Mouse (Mus musculus): ENCODE results near the gene Txlnb. TPM values are rescaled to one million over a fixed set of nuclear protein-coding genes. Genes with fewer than 3 reads are reported as not detected.

The Txlnb gene
- total and polyA plus RNA-seq, 3 experiments, result 102 to 403 (median 312) TPM

GRCm38 (mm10) chr10:17844781-17845537 lies 48.9 kb downstream of the Txlnb start:
- H3K36me3 ChIP-seq (ENCODE audit: control insufficient read depth, insufficient read depth, low read length), result no peaks in the 10 kb centered on the region; the same call in 1 of the 2 replicates
- H3K79me2 ChIP-seq (replicated peaks; ENCODE audit: control insufficient read depth, insufficient read depth, low read length), result no peaks in the 10 kb centered on the region
- no peak for TF ChIP-seq POLR2A (IDR thresholded peaks at IDR 0.05; ENCODE audit: insufficient read depth, low read depth, low read length)
- no peak for TF ChIP-seq EP300 (IDR thresholded peaks at IDR 0.05; ENCODE audit: insufficient read depth, low read depth, low read length)
- no peak for TF ChIP-seq CTCF (IDR thresholded peaks at IDR 0.05)
- no peak for DNase-seq
- no peaks in the 10 kb centered on the region for H3K4me1 ChIP-seq (ENCODE audit: control insufficient read depth, insufficient read depth, low read length)
- H3K27ac ChIP-seq, result no peak overlapping the region
- intact Hi-C loops (cut with DNase I), result no loop called here
- no peak overlapping the region for H3K9ac ChIP-seq (ENCODE audit: low read depth, low read length)
- 48% methylated on average over 4 of the region's 4 CpGs for WGBS
- H3K27me3 ChIP-seq (ENCODE audit: control insufficient read depth, insufficient read depth, low read length), result no peaks in the 10 kb centered on the region
- H3K4me3 ChIP-seq, result no peak overlapping the region

DNA sequence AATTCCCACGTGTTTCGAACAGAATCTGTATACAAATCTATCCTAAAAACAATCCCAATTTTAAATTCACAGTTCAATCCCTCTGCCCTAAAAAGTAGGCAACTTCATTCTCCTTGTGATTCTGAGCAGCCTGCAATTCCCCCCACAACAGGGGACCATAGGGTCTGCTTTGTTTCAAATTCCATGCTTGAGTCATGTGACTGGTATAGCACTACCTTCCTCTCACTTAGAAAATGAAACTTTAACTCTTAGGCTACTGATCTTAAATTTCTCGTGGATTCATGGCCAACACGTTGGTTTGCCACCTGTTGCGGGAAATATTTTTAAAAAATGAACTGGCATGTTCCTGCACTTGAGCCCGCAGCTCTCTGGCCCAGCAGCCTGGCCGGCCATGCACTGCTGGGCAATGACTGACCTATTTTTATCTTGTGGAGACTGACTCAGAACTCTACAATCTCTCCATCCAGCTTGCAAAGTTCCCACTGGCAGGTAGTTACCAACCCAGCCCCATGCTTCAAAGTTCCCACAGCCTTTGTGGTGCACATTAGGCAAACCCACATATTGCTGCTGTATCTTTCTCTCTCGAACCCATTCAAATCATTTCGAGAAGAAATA lies 61.7 kb downstream of the Txlnb start:
- intact Hi-C loops (cut with DNase I), result no loop called here
- no peaks in the 10 kb centered on the region for H3K27me3 ChIP-seq (ENCODE audit: control insufficient read depth, insufficient read depth, low read length)
- DNase-seq, result no peak
- no peak overlapping the region for H3K9ac ChIP-seq (ENCODE audit: low read depth, low read length)
- 72% methylated on average over 9 of the region's 9 CpGs for WGBS
- no peaks in the 10 kb centered on the region for H3K79me2 ChIP-seq (replicated peaks; ENCODE audit: control insufficient read depth, insufficient read depth, low read length)
- no peak overlapping the region for H3K27ac ChIP-seq
- no peaks in the 10 kb centered on the region for H3K4me1 ChIP-seq (ENCODE audit: control insufficient read depth, insufficient read depth, low read length)
- no peaks in the 10 kb centered on the region for H3K36me3 ChIP-seq (ENCODE audit: control insufficient read depth, insufficient read depth, low read length)
- TF ChIP-seq EP300 (IDR thresholded peaks at IDR 0.05; ENCODE audit: insufficient read depth, low read depth, low read length), result no peak
- no peak for TF ChIP-seq POLR2A (IDR thresholded peaks at IDR 0.05; ENCODE audit: insufficient read depth, low read depth, low read length)
- TF ChIP-seq CTCF (IDR thresholded peaks at IDR 0.05), result no peak
- no peak overlapping the region for H3K4me3 ChIP-seq

- Histone ChIP-seq H3K27me3 (ENCODE audit: control insufficient read depth, insufficient read depth, low read length) (no peaks in the 10 kb centered on the region), H3K79me2 (replicated peaks; ENCODE audit: control insufficient read depth, insufficient read depth, low read length) (no peaks in the 10 kb centered on the region), H3K27ac (no peak overlapping the region), H3K4me1 (ENCODE audit: control insufficient read depth, insufficient read depth, low read length) (no peaks in the 10 kb centered on the region), H3K9ac (ENCODE audit: low read depth, low read length) (no peak overlapping the region), H3K36me3 (ENCODE audit: control insufficient read depth, insufficient read depth, low read length) (no peaks in the 10 kb centered on the region), H3K4me3 (no peak overlapping the region)
- 65% methylated on average over 6 of the region's 6 CpGs for WGBS
- intact Hi-C loops (cut with DNase I), result no loop called here
- no peak for TF ChIP-seq EP300 (IDR thresholded peaks at IDR 0.05; ENCODE audit: insufficient read depth, low read depth, low read length)
- no peak for TF ChIP-seq CTCF (IDR thresholded peaks at IDR 0.05)
- no peak for TF ChIP-seq POLR2A (IDR thresholded peaks at IDR 0.05; ENCODE audit: insufficient read depth, low read depth, low read length)
- DNase-seq, result no peak
Observed at GRCm38 (mm10) chr10:17860701-17861480, 64.9 kb downstream of the Txlnb start.

DNA sequence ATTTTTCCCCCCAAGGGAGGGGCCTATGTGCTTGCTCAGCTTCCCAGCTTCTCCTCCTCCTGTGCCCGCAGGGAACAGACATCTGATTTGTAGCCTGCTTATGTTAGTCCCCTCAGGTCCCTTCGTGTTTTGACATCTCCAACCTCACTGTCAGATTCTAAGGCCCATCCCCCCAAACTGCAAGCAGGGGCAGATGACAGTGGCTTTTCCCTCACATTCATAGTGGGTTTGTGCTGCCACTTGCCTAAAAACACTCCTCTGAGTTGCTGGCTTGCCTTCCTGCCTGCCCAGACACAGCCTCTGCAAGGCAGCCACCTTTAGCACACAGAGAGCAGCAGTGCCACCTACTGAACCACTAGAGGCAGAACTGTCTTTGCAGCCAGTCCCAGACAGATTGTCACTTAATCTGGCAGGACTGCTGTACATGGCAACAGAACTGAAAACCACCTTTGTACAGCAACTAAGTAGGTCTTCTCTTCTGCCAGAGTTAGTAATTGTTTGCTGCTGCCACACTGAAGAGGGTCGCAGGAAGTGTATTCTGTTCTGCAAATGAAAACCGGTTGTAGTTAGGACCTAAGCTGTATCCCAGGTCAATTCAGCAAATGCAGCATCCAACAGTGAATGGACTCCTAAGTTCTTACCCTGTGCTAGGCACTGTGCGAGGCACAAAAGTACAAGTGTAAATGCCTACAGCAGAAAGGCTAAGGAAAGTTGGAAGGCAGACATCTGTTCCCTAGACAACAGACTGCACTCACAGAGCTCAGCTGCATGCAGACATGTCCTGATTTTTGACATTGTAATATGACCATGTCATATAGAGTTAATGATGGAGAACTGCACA lies 74.0 kb downstream of the Txlnb start:
- no peak overlapping the region for H3K9ac ChIP-seq (ENCODE audit: low read depth, low read length)
- H3K4me3 ChIP-seq, result no peak overlapping the region
- TF ChIP-seq EP300 (IDR thresholded peaks at IDR 0.05; ENCODE audit: insufficient read depth, low read depth, low read length) (peak; percentile 97), CTCF (IDR thresholded peaks at IDR 0.05) (peak; percentile 95), POLR2A (IDR thresholded peaks at IDR 0.05; ENCODE audit: insufficient read depth, low read depth, low read length) (0 out of 2 replicates have a peak, but pooled peaks have one; percentile 21)
- no peak overlapping the region; the same call in 1 of the 2 replicates for H3K27ac ChIP-seq
- peaks cover 2% of the 10 kb centered on the region; the same call in 1 of the 2 replicates for H3K4me1 ChIP-seq (ENCODE audit: control insufficient read depth, insufficient read depth, low read length)
- no peaks in the 10 kb centered on the region for H3K27me3 ChIP-seq (ENCODE audit: control insufficient read depth, insufficient read depth, low read length)
- no peaks in the 10 kb centered on the region for H3K79me2 ChIP-seq (replicated peaks; ENCODE audit: control insufficient read depth, insufficient read depth, low read length)
- H3K36me3 ChIP-seq (ENCODE audit: control insufficient read depth, insufficient read depth, low read length), result no peaks in the 10 kb centered on the region
- 38% methylated on average over 5 of the region's 5 CpGs for WGBS
- DNase-seq, result peak; percentile 58 to 71
- intact Hi-C loops (cut with DNase I), result loop anchor here (1.0 to 5.0 kb wide), 3 partner anchors 74 to 327 kb away; partner anchors contain the start of gene Txlnb

Data from heart, adult 2 months (tissue).